Mouse (Mus musculus) embryonic facial prominence, embryonic 10.5 days (tissue): ENCODE data around the gene Ryr2. TPM values are rescaled to one million over a fixed set of nuclear protein-coding genes. Genes with fewer than 3 reads are reported as not detected.
"Not testable (repeated sequence)": the region's sequence is repeated elsewhere in the genome, so short reads cannot be mapped to it uniquely, and the experiment has no call there.

Experiments
- DNase-seq: peaks from one replicate; pipeline ENCODE4 v3.0.0-alpha.2; 2017; ENCODE audit warnings: low spot score
- H3K27ac ChIP-seq: fragments of 300-500 bp; sonication (generic); replicated peaks from 2 replicates; pipeline ENCODE4 v1.5.1; 2016; ENCODE audit warnings: mild to moderate bottlenecking
- H3K27me3 ChIP-seq: fragments of 300-500 bp; sonication (generic); replicated peaks from 2 replicates; pipeline ENCODE4 v1.6.1; 2016; ENCODE audit warnings: low read depth, mild to moderate bottlenecking; ENCODE audit not compliant: poor library complexity, severe bottlenecking
- H3K36me3 ChIP-seq: fragments of 300-500 bp; sonication (generic); replicated peaks from 2 replicates; pipeline ENCODE4 v1.6.1; 2016; ENCODE audit warnings: mild to moderate bottlenecking, moderate library complexity
- H3K4me1 ChIP-seq: fragments of 300-500 bp; sonication (generic); 2 replicates; pipeline ENCODE4 v1.6.1; 2016
- H3K4me3 ChIP-seq: fragments of 300-500 bp; sonication (generic); 2 replicates; pipeline ENCODE4 v1.5.1; 2016; ENCODE audit warnings: mild to moderate bottlenecking, moderate library complexity
- H3K9me3 ChIP-seq: fragments of 300-500 bp; sonication (generic); 2 replicates; pipeline ENCODE4 v1.6.1; 2016; ENCODE audit warnings: mild to moderate bottlenecking
- WGBS: fragments of 180-500 bp; shearing (Covaris S2); methylation state at CpG from one replicate; pipeline ENCODE4 v1.1.7; 2016; 5-methylcytosine and 5-hydroxymethylcytosine counted together
- polyA plus RNA-seq: library from polyadenylated mRNA; unstranded; fragments of >200 nt; fragmentation: Nextera tagmentation; extraction: Ambion mirVana; gene quantifications from 2 replicates; pipeline ENCODE4 v1.2.1, GENCODE M21; 2016

Gene Ryr2
- polyA plus RNA-seq, 1 experiment from 2014 or later: 0.14 TPM

DNA sequence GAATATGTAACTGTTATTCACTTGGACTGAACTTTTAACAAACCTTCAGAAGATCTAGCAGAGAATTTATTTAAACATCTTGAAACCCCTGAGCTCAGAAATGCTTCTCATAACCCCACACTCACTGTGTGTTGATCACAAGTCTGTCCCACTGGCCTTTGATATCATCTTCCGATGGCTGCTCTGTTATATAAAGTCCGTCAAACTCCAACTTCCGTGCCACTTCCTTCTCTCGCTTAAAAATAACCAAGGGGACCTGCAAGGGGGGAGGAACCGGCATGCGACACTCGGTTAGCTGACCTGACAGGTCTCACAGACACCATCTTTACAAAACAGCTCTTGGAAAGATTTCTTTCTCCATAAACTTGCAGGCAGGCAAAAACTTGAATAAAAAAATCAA, 521.5 kb downstream of the Ryr2 start:
- no peaks in the 10 kb centered on the region for H3K36me3 ChIP-seq
- 87% methylated on average over 7 of the region's 7 CpGs for WGBS
- H3K4me3 ChIP-seq: no peak overlapping the region
- DNase-seq: no peak
- H3K4me1 ChIP-seq: no peaks in the 10 kb centered on the region
- no peak overlapping the region for H3K27ac ChIP-seq
- no peaks in the 10 kb centered on the region for H3K9me3 ChIP-seq
- H3K27me3 ChIP-seq: no peaks in the 10 kb centered on the region

DNA sequence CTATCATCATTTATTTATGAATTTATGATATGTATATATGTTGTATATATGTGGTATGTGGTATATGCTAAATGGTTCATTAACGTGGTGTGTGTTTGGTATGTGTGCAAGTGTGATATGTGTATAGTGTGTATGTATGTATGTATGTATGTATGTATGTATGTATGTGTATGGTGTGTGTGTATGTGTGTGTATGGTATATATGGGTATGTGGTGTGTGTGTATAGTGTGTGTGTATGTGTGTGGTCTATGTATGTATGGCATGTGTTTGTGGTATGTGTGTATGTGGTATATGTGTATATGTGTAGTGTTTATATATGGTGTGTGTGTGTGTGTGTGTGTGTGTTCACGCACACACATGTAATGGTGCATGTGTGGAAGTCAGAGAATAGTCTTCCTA, 534.2 kb downstream of the Ryr2 start:
- 98% methylated on average over 1 of the region's 2 CpGs for WGBS

DNA sequence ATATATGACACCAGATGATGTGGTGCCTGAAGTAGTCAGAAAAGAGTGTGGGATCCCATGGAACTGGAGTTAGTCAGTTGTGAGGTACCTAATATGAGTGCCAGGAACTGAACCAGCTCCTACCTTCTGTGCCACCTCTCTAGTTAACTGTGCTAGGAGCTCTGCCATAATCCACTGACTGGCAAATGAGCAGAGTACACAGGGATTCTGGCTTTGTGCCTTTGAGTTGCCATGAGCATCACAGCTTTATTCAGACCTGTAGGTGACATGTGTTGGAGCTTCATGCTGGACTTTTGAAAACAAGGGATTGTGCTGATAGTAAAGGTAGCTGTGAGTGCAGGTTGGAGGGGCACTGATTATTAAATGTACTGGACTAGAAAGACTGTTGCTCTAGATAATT, 539.4 kb downstream of the Ryr2 start:
- Histone ChIP-seq H3K27ac (no peak overlapping the region), H3K36me3 (no peaks in the 10 kb centered on the region), H3K27me3 (no peaks in the 10 kb centered on the region), H3K4me1 (no peaks in the 10 kb centered on the region), H3K4me3 (no peak overlapping the region), H3K9me3 (no peaks in the 10 kb centered on the region)
- no peak for DNase-seq

More for the DNA sequence above, 534.2 kb downstream of the Ryr2 start:
- Histone ChIP-seq H3K36me3 (no peaks in the 10 kb centered on the region), H3K27me3 (no peaks in the 10 kb centered on the region), H3K9me3 (no peaks in the 10 kb centered on the region), H3K4me1 (no peaks in the 10 kb centered on the region), H3K27ac (no peak overlapping the region), H3K4me3 (no peak overlapping the region)
- no peak for DNase-seq

DNA sequence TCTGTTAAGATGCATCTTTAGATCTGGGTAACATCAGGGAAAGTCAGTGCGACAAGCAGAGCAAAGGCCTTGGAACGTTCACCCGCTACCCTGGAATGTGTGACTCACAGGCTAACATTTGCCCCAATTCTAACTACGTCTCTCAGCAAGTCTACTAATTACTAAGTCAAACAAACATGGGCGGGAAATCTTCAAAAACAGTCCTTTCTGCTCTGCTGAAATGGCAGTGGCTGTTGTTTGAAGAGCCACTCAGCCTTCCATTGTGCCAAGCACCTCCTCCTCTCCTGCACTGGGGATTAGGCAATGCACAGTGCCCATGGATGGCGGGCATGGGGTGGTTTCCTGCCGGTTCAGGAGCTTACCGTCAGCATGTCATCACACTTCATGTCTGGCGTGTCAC, 540.3 kb downstream of the Ryr2 start:
- 70% methylated on average over 9 of the region's 9 CpGs for WGBS
- DNase-seq: no peak
- Histone ChIP-seq H3K27ac (no peak overlapping the region), H3K4me1 (no peaks in the 10 kb centered on the region), H3K27me3 (no peaks in the 10 kb centered on the region), H3K36me3 (no peaks in the 10 kb centered on the region), H3K4me3 (no peak overlapping the region), H3K9me3 (no peaks in the 10 kb centered on the region)

DNA sequence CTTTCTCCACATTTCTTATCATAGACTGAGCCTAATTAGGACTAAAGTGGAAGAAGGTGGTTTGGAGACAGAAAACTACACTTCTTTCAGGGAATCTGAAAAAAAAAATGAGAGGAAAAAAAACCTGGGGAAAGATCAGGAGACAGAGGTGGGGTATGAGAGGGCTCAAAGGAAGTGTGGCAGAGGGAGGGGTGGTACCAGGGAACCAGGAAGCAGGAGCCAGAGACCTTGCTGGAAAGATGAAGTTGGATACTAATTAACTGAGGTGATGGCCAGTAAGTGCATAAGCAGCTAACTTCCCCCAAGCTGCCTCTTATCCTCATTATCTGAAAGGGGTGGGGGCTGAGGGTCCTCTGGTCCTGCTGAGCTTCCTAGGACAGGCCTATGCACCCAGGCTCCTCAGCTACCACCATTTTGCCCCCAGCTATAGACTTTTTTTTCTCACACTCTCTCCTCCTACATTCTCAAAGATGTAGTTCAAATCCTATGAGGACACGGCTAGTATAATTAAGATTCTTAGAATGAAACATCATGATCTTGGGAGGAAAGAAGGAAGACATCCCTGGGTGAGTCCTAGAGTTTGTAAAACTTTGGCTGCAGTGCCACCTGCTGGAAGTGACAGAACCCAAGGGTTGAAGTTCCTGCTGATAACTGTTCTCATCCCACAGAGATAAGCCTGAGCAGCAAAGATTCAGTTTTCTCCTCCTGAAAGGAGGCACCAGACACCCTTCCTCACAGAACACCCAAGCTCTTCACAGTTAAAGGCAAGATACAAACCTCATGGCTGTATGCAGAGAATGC, 543.3 kb downstream of the Ryr2 start:
- Histone ChIP-seq H3K36me3 (no peaks in the 10 kb centered on the region), H3K27me3 (no peaks in the 10 kb centered on the region), H3K4me3 (no peak overlapping the region), H3K9me3 (no peaks in the 10 kb centered on the region), H3K27ac (no peak overlapping the region), H3K4me1 (no peaks in the 10 kb centered on the region)
- peak; percentile 49 for DNase-seq
- 47% methylated on average over 1 of the region's 1 CpGs for WGBS

DNA sequence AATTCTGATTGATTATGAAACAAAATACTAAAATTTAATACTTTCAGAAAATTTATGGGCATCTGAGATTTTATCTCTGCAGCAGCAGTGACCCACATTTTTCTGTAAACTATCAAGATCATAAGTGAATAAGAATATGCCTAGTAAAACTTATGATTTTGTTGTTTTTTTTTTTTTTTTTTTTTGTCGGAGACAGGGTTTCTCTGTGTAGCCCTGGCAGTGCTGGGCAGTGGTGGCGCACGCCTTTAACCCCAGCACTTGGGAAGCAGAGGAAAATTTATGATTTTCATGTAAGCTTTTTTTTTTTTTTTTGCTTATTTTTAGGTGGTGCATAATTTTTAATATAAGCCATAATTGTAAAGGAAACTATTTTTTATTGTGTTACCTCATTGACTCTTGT, 557.1 kb downstream of the Ryr2 start:
- Histone ChIP-seq H3K36me3 (no peaks in the 10 kb centered on the region), H3K9me3 (no peaks in the 10 kb centered on the region), H3K4me1 (no peaks in the 10 kb centered on the region), H3K27me3 (no peaks in the 10 kb centered on the region), H3K4me3 (no peak overlapping the region), H3K27ac (no peak overlapping the region)
- no peak for DNase-seq
- WGBS: 93% methylated on average over 3 of the region's 3 CpGs

DNA sequence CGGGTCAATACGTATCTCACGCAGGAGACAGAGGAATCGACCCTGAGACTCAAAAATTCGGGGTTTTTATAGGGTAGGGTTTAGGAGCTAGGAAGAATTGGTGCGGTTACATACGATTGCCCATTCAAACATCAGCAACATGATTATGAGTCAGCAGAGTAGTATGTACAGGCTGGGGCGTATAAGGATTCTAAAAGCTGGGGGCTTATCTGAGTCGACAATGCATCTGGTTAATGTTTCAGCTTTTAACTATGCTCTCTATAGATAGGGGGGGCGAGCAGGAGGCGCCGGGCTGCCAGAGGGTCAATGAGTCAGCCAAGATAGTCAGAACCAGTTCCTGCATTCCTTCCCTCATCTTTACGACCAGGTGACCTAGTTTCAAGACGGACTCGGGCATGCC, 557.6 kb downstream of the Ryr2 start:
- not testable (repeated sequence) for H3K36me3 ChIP-seq, H3K9me3 ChIP-seq, H3K27ac ChIP-seq, H3K27me3 ChIP-seq, H3K4me3 ChIP-seq, H3K4me1 ChIP-seq
- DNase-seq: peak; percentile 19
- WGBS: 82% methylated on average over 15 of the region's 15 CpGs

DNA sequence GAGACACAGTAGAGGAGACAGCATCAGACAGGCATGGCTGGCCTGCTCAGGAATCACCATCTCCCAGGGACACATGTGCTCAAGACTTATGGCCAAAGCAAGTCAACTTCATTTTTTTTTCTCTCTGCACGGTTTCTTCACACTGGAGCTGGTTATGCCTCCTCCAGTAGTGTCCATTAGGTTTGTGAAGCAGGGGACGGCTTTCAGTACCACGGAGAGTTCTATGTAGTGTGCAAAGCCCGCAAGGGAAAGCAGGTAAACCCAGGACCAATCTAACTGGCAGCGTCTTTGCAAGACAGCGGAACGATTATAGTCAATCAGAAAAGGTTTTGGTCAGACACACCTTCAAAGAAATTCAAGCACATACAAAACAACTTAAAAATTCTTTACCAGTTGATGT, 560.9 kb downstream of the Ryr2 start:
- Histone ChIP-seq H3K4me1 (no peaks in the 10 kb centered on the region), H3K27ac (no peak overlapping the region), H3K4me3 (no peak overlapping the region), H3K27me3 (no peaks in the 10 kb centered on the region), H3K36me3 (no peaks in the 10 kb centered on the region), H3K9me3 (no peaks in the 10 kb centered on the region)
- 49% methylated on average over 7 of the region's 7 CpGs for WGBS
- peak; percentile 54 for DNase-seq

DNA sequence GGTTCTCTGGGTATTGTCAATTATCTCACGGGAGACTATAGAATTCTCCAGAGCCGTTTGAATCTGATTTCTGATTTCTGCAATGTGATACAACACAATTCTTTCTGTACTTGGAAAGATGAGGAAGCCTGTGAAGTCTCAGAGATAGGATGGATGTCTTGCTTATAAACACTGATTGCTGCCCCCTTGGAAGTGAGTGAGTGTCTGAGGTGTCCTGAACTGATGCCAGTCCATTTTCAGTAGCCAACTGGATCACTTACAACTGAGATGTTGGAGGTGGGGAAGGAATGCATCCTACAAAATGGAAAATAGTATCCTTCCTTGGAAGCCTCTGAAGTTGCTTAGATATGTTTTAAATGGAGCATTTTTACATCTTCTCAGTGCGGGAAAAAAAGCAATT, 564.2 kb downstream of the Ryr2 start:
- no peaks in the 10 kb centered on the region for H3K4me1 ChIP-seq
- no peaks in the 10 kb centered on the region for H3K36me3 ChIP-seq
- 88% methylated on average over 3 of the region's 3 CpGs for WGBS
- no peaks in the 10 kb centered on the region for H3K9me3 ChIP-seq
- DNase-seq: no peak
- no peak overlapping the region for H3K27ac ChIP-seq
- no peaks in the 10 kb centered on the region for H3K27me3 ChIP-seq
- H3K4me3 ChIP-seq: no peak overlapping the region

DNA sequence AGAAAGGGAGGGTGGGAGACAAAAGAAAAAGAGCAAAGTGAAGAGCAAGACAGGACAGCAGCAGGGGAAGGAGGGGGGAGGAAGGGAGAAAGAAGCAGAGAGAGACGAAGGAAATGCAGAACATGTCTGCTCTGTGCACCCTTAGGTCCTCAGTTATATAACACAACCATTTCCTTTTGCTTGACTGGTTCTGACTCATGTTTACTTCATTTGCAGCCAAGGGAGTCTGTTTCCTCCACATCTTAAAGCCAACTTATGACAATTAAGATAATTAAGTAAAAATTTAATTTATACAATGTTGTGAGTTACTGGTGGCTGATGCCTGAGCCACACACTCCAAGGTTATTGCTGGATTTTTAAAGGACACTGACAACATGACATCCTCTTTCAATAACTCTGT, 569.9 kb downstream of the Ryr2 start:
- Histone ChIP-seq H3K4me1 (no peaks in the 10 kb centered on the region), H3K9me3 (no peaks in the 10 kb centered on the region), H3K4me3 (no peak overlapping the region), H3K27ac (no peak overlapping the region), H3K27me3 (no peaks in the 10 kb centered on the region), H3K36me3 (no peaks in the 10 kb centered on the region)
- no peak for DNase-seq
- WGBS: 79% methylated on average over 1 of the region's 1 CpGs

DNA sequence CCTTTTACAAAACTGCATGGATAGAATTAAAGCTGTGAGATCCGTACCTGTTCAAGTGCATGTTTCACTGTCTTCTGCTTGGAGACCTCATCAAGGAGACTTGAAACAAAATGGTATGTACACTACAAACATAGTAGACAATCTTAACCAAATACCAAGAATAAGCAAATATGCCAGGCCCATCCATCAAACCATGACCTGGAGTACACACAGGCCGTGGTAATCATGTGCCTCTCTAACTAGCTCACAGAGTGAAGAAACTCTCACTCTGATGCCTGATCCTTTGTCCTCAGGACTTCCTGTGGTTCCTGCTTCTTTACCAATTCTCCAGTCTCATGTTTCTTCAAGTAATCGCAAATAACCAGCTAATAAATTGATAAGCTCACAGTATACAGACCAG, 570.9 kb downstream of the Ryr2 start:
- Histone ChIP-seq H3K4me1 (no peaks in the 10 kb centered on the region), H3K27ac (no peak overlapping the region), H3K9me3 (no peaks in the 10 kb centered on the region), H3K27me3 (no peaks in the 10 kb centered on the region), H3K36me3 (no peaks in the 10 kb centered on the region), H3K4me3 (no peak overlapping the region)
- no peak for DNase-seq
- 84% methylated on average over 3 of the region's 3 CpGs for WGBS

DNA sequence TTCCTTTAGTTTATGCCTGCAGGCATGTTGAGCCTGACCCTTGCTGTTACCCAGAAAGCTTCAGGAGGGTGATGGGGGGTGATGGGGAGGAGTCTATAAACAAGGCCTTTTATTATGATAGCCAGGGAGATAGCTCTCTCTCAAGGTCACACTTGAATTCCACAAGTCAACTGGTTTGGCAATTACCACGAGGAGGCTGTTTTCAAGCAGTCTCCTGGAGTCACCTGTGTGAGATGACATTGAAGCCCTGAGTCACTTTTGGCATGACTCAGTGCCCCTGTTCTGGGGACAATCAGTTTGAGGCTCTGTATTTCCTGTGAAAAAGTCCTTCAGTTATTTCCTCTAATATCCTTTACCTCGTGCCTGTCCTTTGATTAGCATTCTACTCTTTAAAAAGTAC, 573.5 kb downstream of the Ryr2 start:
- Histone ChIP-seq H3K27ac (no peak overlapping the region), H3K4me1 (no peaks in the 10 kb centered on the region)
- 46% methylated on average over 2 of the region's 2 CpGs for WGBS

DNA sequence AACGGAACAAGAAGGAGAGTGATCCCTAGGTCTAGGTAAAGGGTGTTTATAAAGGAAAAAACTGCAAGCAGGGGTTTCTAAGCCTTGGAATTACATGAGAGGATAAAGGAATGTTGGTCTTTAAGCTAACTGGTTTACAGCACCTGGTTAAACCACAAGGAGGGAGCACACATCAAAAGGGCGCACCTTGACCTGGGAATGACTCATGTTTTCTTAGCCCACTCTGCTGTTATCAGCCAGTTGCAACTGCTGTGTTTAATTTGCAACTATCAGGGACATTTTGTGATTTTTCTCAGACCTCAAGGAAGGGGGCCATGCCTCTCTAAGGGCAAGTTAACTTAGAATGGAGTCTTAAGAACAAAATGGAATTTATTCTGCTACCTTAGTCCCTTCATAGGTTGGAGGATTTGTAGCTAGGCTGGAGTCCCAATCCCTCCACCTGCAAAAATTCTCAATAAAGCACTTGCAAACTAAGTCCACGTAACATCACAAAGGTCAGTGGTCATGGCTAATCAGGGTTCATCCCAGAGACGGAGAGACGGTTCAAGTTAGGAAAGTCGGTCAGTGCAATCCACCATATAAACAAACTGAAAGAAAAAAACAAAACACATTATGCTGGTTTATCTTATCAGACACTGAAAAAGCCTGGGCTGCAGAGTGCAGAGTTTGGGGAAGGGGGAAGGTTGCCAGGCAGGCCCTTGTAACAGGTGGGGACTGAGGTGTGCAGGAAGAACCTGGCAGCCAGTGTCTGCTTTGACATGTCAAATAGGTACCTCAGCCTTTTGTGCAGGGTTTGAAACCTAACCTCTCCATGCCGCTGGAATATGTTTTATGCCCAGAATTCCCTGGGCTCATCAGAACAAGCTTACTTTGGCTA, 574.5 kb downstream of the Ryr2 start:
- H3K27ac ChIP-seq: no peak overlapping the region
- no peaks in the 10 kb centered on the region for H3K9me3 ChIP-seq
- no peak overlapping the region for H3K4me3 ChIP-seq
- WGBS: 80% methylated on average over 7 of the region's 7 CpGs
- H3K4me1 ChIP-seq: no peaks in the 10 kb centered on the region
- no peaks in the 10 kb centered on the region for H3K27me3 ChIP-seq
- no peaks in the 10 kb centered on the region for H3K36me3 ChIP-seq
- DNase-seq: no peak

More for the DNA sequence above, 573.5 kb downstream of the Ryr2 start:
- DNase-seq: no peak
- Histone ChIP-seq H3K36me3 (no peaks in the 10 kb centered on the region), H3K4me3 (no peak overlapping the region), H3K27me3 (no peaks in the 10 kb centered on the region), H3K9me3 (no peaks in the 10 kb centered on the region)
